Comparison of ENCODE assay signal across 12 mouse cellular contexts in the genomic region with DNA sequence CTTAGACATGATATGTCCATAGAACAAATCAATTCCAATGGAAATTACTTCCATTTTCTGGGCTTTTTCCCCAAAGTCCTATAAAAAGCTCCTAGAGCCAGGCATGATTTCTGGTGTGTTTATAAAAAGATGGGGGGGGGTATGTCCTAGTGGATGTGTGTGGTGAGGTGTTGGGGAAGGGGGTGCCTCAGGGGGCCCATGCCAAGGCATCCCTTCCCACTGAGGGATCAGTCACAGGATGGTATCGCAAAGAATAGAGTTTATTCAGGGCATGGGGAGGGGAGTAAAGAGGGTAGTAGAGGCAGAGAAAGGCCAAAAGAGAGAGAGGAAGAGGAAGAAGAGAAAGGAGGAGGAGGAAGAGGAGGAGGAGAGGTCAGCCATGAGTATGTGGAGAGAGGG. TPM values are rescaled to one million over a fixed set of nuclear protein-coding genes. Genes with fewer than 3 reads are reported as not detected.
DNase-seq lines count a peak whose midpoint lies in the region; ATAC-seq lines count a peak whose summit lies in the region.
"Had no signal": no experiment of that assay in that cellular context is flagged by ENCODE, and none has a peak within 500 bp of the region (broad histone marks: within the 10 kb centered on the region; RNA-seq: fewer than 3 reads in every experiment).

No protein-coding gene starts in this region.

- WGBS in embryonic facial prominence, embryonic 11.5 days = 88% methylated on average over 1 of the region's 1 CpGs
- 54% methylated on average over 1 of the region's 1 CpGs for WGBS in embryonic facial prominence, embryonic 10.5 days
- WGBS in midbrain, embryonic 11.5 days = 50% methylated on average over 1 of the region's 1 CpGs
- 35% methylated on average over 1 of the region's 1 CpGs for WGBS in midbrain, embryonic 10.5 days
- WGBS in hindbrain, embryonic 14.5 days = 44% methylated on average over 1 of the region's 1 CpGs
- 20% methylated on average over 1 of the region's 1 CpGs for WGBS in midbrain, embryonic 16.5 days

- ATAC-seq in embryonic facial prominence, embryonic 11.5 days (replicated peaks; ENCODE audit: insufficient number of reproducible peaks, low FRiP score, low TSS enrichment, low read depth) = 0 out of 2 replicates have a peak, but pooled peaks have one; percentile 37
- peak; percentile 23; the same call in 1 of the 2 replicates for ATAC-seq in midbrain, embryonic 11.5 days (ENCODE audit: low FRiP score)
- peak; percentile 24; the same call in 1 of the 2 replicates for ATAC-seq in hindbrain, embryonic 14.5 days (ENCODE audit: low FRiP score)
- ATAC-seq in midbrain, embryonic 16.5 days = peak; percentile 46

- no peaks in the 10 kb centered on the region for H3K4me1 ChIP-seq in embryonic facial prominence, embryonic 11.5 days (ENCODE audit: control insufficient read depth, insufficient read depth, low read length)
- H3K4me1 ChIP-seq in embryonic facial prominence, embryonic 10.5 days = peaks cover 7% of the 10 kb centered on the region; the same call in 1 of the 2 replicates
- no peaks in the 10 kb centered on the region; the same call in 1 of the 2 replicates for H3K4me1 ChIP-seq in midbrain, embryonic 11.5 days (ENCODE audit: control insufficient read depth, insufficient read depth, low read length)
- peaks cover 15% of the 10 kb centered on the region for H3K4me1 ChIP-seq in midbrain, embryonic 10.5 days
- H3K4me1 ChIP-seq in hindbrain, embryonic 14.5 days (replicated peaks; ENCODE audit: control insufficient read depth, insufficient read depth, low read length) = no peaks in the 10 kb centered on the region
- H3K4me1 ChIP-seq in midbrain, embryonic 16.5 days (ENCODE audit: control insufficient read depth, insufficient read depth, low read length) = peaks cover 9% of the 10 kb centered on the region

- H3K4me2 ChIP-seq in embryonic facial prominence, embryonic 11.5 days (ENCODE audit: low read depth, low read length) = no peak overlapping the region
- no peak overlapping the region for H3K4me2 ChIP-seq in midbrain, embryonic 11.5 days
- no peak overlapping the region for H3K4me2 ChIP-seq in hindbrain, embryonic 14.5 days (replicated peaks)
- peak overlapping the region; percentile 38 for H3K4me2 ChIP-seq in midbrain, embryonic 16.5 days (ENCODE audit: low read length)

- H3K36me3 ChIP-seq in embryonic facial prominence, embryonic 11.5 days (replicated peaks; ENCODE audit: control insufficient read depth, insufficient read depth, low read depth, low read length) = no peaks in the 10 kb centered on the region
- H3K36me3 ChIP-seq in embryonic facial prominence, embryonic 10.5 days (replicated peaks) = no peaks in the 10 kb centered on the region
- H3K36me3 ChIP-seq in midbrain, embryonic 11.5 days (ENCODE audit: control insufficient read depth, insufficient read depth, low read length) = no peaks in the 10 kb centered on the region
- H3K36me3 ChIP-seq in midbrain, embryonic 10.5 days = no peaks in the 10 kb centered on the region
- H3K36me3 ChIP-seq in hindbrain, embryonic 14.5 days (replicated peaks; ENCODE audit: control insufficient read depth, insufficient read depth) = no peaks in the 10 kb centered on the region
- H3K36me3 ChIP-seq in midbrain, embryonic 16.5 days (ENCODE audit: control insufficient read depth, insufficient read depth, low read length) = no peaks in the 10 kb centered on the region
- H3K36me3 ChIP-seq: liver, embryonic 12.5 days; stomach, embryonic 15.5 days had no signal

- DNase-seq in embryonic facial prominence, embryonic 11.5 days (ENCODE audit: low spot score) = no peak
- DNase-seq in embryonic facial prominence, embryonic 10.5 days (ENCODE audit: low spot score) = no peak
- no peak for DNase-seq in midbrain, embryonic 11.5 days (ENCODE audit: low spot score, missing footprints)
- DNase-seq in midbrain, embryonic 10.5 days (ENCODE audit: low spot score) = no peak
- no peak for DNase-seq in hindbrain, embryonic 14.5 days (ENCODE audit: low spot score)
- no peak for DNase-seq in adrenal gland, adult (ENCODE audit: inconsistent age in 2 of 2, low spot score in 1 of 2)
- DNase-seq in layer of hippocampus, postnatal 36 days = no peak

- no peak overlapping the region for H3K9ac ChIP-seq in embryonic facial prominence, embryonic 11.5 days (replicated peaks; ENCODE audit: low read length)
- H3K9ac ChIP-seq in midbrain, embryonic 11.5 days (ENCODE audit: low read length) = no peak overlapping the region
- H3K9ac ChIP-seq in hindbrain, embryonic 14.5 days = no peak overlapping the region
- no peak overlapping the region for H3K9ac ChIP-seq in midbrain, embryonic 16.5 days (ENCODE audit: low read depth, low read length)
- H3K9ac ChIP-seq: liver, embryonic 12.5 days; lung, embryonic 14.5 days; stomach, embryonic 15.5 days had no signal

- no peaks in the 10 kb centered on the region for H3K9me3 ChIP-seq in embryonic facial prominence, embryonic 11.5 days (replicated peaks; ENCODE audit: control insufficient read depth, low read length)
- H3K9me3 ChIP-seq in embryonic facial prominence, embryonic 10.5 days = no peaks in the 10 kb centered on the region
- no peaks in the 10 kb centered on the region for H3K9me3 ChIP-seq in midbrain, embryonic 11.5 days (ENCODE audit: control insufficient read depth, low read length)
- H3K9me3 ChIP-seq in midbrain, embryonic 10.5 days (replicated peaks) = no peaks in the 10 kb centered on the region
- no peaks in the 10 kb centered on the region for H3K9me3 ChIP-seq in hindbrain, embryonic 14.5 days (ENCODE audit: control insufficient read depth, low read length)
- H3K9me3 ChIP-seq in midbrain, embryonic 16.5 days (replicated peaks; ENCODE audit: control insufficient read depth, low read length, poor library complexity, severe bottlenecking) = no peaks in the 10 kb centered on the region
- H3K9me3 ChIP-seq: liver, embryonic 12.5 days; stomach, embryonic 15.5 days had no signal

- no peak overlapping the region for H3K4me3 ChIP-seq in embryonic facial prominence, embryonic 11.5 days (ENCODE audit: low read depth, low read length)
- no peak overlapping the region for H3K4me3 ChIP-seq in embryonic facial prominence, embryonic 10.5 days
- no peak overlapping the region for H3K4me3 ChIP-seq in midbrain, embryonic 11.5 days (ENCODE audit: low read depth, low read length)
- H3K4me3 ChIP-seq in midbrain, embryonic 10.5 days = no peak overlapping the region
- no peak overlapping the region for H3K4me3 ChIP-seq in hindbrain, embryonic 14.5 days (replicated peaks; ENCODE audit: low read length)
- H3K4me3 ChIP-seq in midbrain, embryonic 16.5 days (ENCODE audit: low read depth, low read length) = no peak overlapping the region
- H3K4me3 ChIP-seq: liver, embryonic 12.5 days; myocyte; stomach, embryonic 15.5 days had no signal

- no peaks in the 10 kb centered on the region for H3K27me3 ChIP-seq in embryonic facial prominence, embryonic 11.5 days (ENCODE audit: control insufficient read depth, insufficient read depth, low read length)
- H3K27me3 ChIP-seq in embryonic facial prominence, embryonic 10.5 days (replicated peaks; ENCODE audit: low read depth, poor library complexity, severe bottlenecking) = no peaks in the 10 kb centered on the region; the same call in 1 of the 2 replicates
- H3K27me3 ChIP-seq in midbrain, embryonic 11.5 days (ENCODE audit: control insufficient read depth, insufficient read depth, low read length) = no peaks in the 10 kb centered on the region
- H3K27me3 ChIP-seq in midbrain, embryonic 10.5 days (ENCODE audit: low read depth, poor library complexity, severe bottlenecking) = 0 out of 2 replicates have a peak, but pooled peaks cover 3% of the 10 kb centered on the region
- H3K27me3 ChIP-seq in hindbrain, embryonic 14.5 days (ENCODE audit: control insufficient read depth, insufficient read depth, low read length) = no peaks in the 10 kb centered on the region
- no peaks in the 10 kb centered on the region for H3K27me3 ChIP-seq in midbrain, embryonic 16.5 days (ENCODE audit: control insufficient read depth, insufficient read depth, low read depth, low read length)
- H3K27me3 ChIP-seq: liver, embryonic 12.5 days; stomach, embryonic 15.5 days had no signal

- no peak overlapping the region for H3K27ac ChIP-seq in embryonic facial prominence, embryonic 11.5 days (replicated peaks; ENCODE audit: low read depth, low read length)
- H3K27ac ChIP-seq in embryonic facial prominence, embryonic 10.5 days (replicated peaks) = no peak overlapping the region
- H3K27ac ChIP-seq in midbrain, embryonic 11.5 days (ENCODE audit: low read depth, low read length) = no peak overlapping the region
- no peak overlapping the region; the same call in 1 of the 2 replicates for H3K27ac ChIP-seq in midbrain, embryonic 10.5 days (replicated peaks)
- H3K27ac ChIP-seq in hindbrain, embryonic 14.5 days = no peak overlapping the region
- no peak overlapping the region for H3K27ac ChIP-seq in midbrain, embryonic 16.5 days (ENCODE audit: low read length)
- H3K27ac ChIP-seq: liver, embryonic 12.5 days; stomach, embryonic 15.5 days had no signal

RNA-seq across cellular contexts. Expression of a gene that starts 14.5 kb away (rescaled TPM):
- polyA plus RNA-seq in embryonic facial prominence, embryonic 11.5 days (2014; fragmentation: Nextera tagmentation; extraction: Ambion mirVana) = 2.0 and 2.1 TPM in 2 replicates
- polyA plus RNA-seq in embryonic facial prominence, embryonic 10.5 days (2016; fragmentation: Nextera tagmentation; extraction: Ambion mirVana) = 2.3 TPM in 2 replicates
- polyA plus RNA-seq in midbrain, embryonic 11.5 days (2014; fragmentation: Nextera tagmentation; extraction: Ambion mirVana) = 1.9 TPM in 2 replicates
- 1.4 and 2.1 TPM in 2 replicates for polyA plus RNA-seq in midbrain, embryonic 10.5 days (2016; fragmentation: Nextera tagmentation; extraction: Ambion mirVana)
- 2.6 and 2.9 TPM in 2 replicates for polyA plus RNA-seq in hindbrain, embryonic 14.5 days (2014; fragmentation: Nextera tagmentation; extraction: Ambion mirVana)
- polyA plus RNA-seq in midbrain, embryonic 16.5 days (2015; fragmentation: Nextera tagmentation; extraction: Ambion mirVana) = 2.6 and 2.9 TPM in 2 replicates
- 10 to 100 TPM; 11.7 to 13.0 TPM for total RNA-seq in layer of hippocampus, postnatal 36 days (2021)

RNA-seq across cellular contexts. Expression of a gene that starts 37.8 kb away (rescaled TPM):
- 8.4 and 9.1 TPM in 2 replicates for polyA plus RNA-seq in embryonic facial prominence, embryonic 11.5 days (2014; fragmentation: Nextera tagmentation; extraction: Ambion mirVana)
- polyA plus RNA-seq in embryonic facial prominence, embryonic 10.5 days (2016; fragmentation: Nextera tagmentation; extraction: Ambion mirVana) = 7.7 and 9.0 TPM in 2 replicates
- 8.9 and 9.8 TPM in 2 replicates for polyA plus RNA-seq in midbrain, embryonic 11.5 days (2014; fragmentation: Nextera tagmentation; extraction: Ambion mirVana)
- 8.0 and 8.8 TPM in 2 replicates for polyA plus RNA-seq in midbrain, embryonic 10.5 days (2016; fragmentation: Nextera tagmentation; extraction: Ambion mirVana)
- 13.0 and 13.3 TPM in 2 replicates for polyA plus RNA-seq in hindbrain, embryonic 14.5 days (2014; fragmentation: Nextera tagmentation; extraction: Ambion mirVana)
- 12.5 and 13.4 TPM in 2 replicates for polyA plus RNA-seq in midbrain, embryonic 16.5 days (2015; fragmentation: Nextera tagmentation; extraction: Ambion mirVana)
- total RNA-seq in layer of hippocampus, postnatal 36 days (2021) = 10 to 100 TPM; 22.0 to 24.8 TPM
